Mouse (Mus musculus) lung, postnatal 14 days (tissue): ENCODE measurements around the gene St6galnac5.

ENCODE experiments used
- DNase-seq: peaks from one replicate; pipeline ENCODE4 v3.0.0; 2021

The St6galnac5 gene

DNA sequence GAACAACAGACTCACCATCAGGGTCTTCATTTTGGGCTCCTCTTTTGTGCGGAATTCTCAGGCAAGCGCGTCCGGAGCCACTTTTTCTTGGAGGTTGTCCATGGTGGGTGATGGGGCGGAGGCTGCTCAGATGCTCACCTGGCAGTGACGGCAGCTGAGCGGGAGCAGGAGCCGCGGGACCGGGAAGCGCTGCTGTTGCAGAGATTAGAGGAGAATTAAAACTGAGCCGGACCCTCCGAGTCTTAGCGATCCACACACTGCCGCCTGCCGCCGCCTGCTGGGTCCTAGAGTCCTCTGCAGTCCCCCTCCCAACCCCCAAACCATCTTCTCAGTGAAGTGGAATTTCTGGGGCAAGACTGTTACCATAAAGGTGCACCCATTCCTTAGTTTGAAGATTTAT is at the start of gene St6galnac5:
St6galnac5 (minus strand) TSS at position 259 of the 400 bp plus-strand sequence.
- DNase-seq: no peak

DNA sequence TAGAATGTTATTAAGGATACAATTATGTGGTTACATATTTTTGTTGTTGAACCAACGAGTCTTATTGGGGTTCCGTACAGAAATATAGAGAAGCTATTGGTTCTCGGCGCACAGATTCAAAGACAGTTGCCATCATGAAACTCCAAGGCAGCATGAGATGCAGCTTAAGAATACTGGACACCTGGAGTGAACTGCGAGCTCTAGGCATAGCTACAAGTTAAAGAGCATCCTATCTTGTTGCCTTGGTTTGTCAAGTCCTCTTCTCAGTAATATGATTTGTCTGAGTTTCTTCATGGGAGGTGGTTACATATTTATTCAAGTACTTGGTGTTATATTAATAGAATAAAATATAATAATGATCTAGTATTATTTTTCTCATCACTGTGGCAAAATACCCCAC is 48.7 kb upstream of the St6galnac5 start:
- no peak for DNase-seq

DNA sequence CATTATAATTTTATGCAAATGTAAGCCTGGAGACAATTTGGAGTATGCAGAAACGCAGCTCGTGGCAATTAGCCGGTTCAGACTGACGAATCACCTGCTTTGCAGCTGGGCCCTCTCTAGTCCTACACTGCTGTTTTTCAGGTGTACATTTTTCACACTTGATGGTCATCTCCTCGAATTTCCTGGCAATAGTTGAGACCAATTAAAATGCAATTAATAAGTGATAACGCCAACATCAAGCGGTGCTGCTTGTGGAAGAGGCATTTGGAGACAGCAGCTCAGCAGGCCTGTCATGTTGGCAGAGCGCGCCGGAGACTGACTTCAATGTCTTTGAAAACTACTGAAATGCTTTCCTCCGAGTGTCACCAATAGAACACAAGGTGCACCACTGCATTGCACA is 42.0 kb upstream of the St6galnac5 start:
- no peak for DNase-seq

DNA sequence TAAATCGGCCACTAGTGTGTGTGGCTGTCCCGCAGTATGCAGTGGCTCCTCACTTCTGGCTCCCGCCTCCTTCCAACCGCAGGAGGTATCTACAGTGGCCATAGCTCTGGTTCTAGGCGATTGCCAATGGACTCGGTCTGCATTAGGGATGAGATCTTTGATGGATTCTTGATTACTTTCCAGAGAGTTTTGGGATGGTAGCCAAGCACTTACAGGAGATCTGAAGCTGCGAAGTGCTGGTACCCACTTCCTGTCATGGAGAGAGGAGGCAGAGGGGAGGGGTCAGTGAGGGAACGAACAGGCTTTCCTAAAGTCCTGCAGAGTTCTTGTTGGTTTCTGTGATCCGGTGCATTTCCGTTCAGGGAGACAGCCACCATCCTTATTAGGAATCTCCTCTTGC is 36.0 kb upstream of the St6galnac5 start:
- no peak for DNase-seq

DNA sequence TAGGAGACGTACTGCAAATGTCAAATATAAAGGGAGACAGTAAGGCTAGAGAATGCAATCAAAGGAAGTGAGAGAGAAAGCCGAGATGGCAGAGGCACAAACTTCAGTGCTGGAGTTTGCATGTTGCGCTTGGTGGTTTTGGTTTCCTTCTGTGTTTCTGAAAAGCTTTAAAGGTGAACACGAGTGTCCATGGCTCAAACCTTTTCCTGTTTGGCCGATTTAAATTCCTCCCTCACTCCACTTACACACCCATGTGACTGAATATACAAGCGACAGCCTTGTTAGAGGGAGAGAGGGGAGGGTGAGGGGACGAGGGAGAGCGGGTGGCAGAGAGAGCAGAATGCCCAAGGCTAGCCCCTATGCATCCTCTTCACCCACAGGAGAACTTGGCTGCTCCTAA is 34.3 kb upstream of the St6galnac5 start:
- DNase-seq: no peak

DNA sequence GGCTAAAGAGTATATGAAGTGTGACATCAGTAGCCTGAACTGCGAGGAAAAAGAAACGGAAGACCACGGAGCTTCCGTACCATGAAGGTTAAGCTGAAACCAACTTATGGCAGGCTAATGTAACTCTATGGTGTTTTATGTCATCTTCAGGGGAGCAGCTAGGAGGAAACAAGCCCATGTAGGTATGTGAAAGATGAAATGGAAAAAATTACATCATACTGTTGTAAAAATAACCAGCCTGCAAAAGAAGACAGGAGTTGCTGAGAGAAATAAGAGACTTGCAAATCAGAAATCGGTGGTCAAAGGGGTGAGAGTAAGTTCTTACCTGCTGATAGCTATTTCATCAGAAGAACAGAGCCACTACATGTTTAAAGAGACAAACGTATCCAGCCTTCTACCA is 24.8 kb upstream of the St6galnac5 start:
- no peak for DNase-seq

DNA sequence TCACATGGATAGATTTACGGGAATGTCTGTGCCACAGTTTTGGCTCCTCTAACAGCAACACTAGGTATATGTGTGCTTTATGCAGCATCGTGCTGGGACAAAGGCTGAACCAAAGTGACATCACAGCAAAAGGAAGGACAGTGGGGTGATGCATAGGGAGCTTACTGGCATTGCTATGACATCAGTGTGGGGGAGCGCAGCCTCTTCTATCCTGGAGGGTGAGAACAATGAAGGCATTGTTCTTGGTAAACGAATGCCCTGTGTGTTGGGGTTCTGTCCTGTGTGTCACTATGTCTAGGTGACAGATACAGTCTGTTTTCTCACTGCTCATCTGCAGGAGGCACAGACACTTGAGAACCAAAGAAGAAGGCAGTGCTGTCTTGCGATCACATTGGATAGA is 16.9 kb upstream of the St6galnac5 start:
- no peak for DNase-seq

DNA sequence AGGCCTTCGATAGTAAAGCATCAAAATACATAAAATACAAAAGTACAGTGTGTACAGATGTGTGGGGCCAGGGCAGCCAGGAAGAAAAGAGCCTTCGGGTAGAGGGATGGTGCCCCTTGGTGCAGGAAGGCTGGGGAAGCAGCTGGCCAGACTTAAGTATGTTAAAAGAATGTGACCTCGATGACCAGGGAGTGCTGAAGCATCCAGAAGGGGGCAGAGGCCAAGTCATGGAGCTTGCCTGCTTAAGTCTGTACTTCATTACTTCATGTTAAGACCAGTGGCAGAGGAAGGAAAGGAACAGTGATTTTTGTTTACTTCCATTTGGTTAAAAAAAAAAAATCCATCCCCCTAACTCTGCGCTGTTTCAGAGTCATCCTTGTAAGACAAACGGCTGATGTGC is 16.1 kb upstream of the St6galnac5 start:
- peak; percentile 16 for DNase-seq

DNA sequence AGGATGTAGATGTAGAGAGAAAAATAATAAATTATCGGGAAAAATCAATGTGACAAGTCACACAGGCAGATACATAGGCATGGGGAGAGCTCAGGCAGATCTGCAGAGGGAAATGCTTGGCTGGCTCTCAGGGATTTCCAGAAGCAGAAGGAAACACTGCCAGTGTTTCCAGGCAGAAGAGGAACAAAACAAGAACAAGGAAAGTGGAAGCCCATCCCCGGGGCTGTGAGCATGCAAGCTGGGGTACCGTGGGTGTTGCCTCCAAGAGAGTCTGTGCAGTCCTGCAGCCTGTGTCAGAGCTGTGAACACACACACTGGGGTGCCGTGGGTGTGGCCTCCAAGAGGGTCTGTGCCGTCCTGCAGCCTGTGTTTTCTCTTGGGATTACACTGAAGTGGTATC is 11.6 kb upstream of the St6galnac5 start:
- no peak for DNase-seq

DNA sequence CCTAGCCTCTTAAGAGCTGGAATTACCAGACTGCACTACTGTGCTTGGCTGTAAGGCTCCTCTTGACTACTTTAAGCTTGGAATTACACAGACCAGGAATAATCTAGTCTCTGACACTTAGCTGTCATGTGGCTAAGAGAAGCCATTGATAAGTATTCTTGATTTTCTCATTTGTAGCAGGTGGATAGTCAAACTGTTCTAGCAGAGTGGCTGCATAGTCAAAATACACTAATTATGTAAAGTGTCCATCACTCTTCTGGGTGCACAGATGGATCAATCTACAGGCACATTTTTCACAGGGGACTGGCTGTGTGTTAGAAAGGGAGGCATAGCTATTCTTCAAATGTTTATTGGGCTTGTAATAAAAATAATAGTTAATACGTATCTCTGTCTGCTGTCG is 8.7 kb upstream of the St6galnac5 start:
- no peak for DNase-seq

DNA sequence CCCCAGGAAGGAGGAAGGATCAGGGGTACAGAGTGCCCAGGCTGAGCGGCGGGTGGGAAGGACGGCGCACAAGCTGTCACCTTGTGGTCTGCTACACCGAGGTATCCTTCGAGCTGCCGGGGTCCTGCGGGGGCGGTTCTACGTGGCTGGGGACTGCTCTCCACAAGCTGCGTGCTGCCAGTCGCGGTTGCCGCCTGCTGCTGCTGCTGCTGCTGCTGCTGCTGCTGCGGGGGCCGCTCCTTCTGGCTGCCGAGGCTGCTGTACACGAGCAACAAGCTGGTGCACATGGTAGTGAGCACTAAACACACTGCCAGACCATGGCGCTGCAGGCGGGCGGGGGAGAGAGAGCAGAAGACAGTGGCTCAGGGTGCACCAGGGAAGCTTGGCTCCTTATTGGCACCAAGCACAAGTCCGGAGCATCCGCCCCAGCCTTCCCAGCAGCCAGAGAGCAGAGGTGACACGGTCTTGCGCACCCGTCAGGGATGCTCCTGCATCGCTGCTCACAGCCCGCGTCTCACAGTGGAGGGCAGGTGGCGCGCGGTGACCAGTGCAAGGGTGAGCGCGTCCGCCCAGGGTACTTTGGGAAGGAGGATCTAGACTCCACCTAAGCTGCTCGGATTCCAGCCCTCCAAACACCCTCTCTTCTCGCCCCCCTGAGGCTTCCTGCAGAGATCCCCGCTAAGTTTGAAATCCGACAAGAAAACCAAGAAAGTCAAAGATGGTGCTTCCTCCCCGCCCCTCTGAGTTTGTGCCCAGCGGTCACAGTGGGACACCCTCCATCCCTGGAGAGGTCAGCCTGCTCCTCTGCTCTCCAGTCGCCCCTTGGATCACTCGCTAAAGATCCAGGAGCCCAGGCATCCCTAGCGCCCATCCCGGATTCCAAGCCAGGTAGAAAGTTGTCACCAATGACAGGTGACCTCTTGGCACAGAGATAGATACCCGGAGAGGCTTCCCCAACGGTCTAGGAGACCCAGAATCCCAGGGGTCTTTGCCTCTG is 770 bp downstream of the St6galnac5 start:
- DNase-seq: no peak

DNA sequence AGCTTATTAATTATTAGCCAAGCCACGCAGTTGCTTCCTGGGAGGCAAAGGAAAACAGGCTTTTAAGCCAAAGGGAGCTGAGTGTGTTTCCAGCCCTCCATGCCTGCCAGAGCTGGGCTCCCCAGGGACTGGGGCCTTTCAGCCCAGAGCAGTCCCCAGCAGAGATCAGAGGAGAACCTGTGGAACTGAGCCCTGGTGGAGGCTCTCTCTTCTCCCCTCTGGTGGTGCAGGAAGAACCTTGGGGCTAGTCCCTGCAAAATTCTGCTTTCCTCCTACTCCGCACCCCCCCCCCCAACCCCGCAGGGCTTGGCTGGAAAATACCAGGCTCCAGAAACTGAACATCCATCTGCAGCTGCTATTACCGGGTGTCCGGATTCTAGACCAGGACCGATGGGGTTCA is 1.6 kb downstream of the St6galnac5 start:
- DNase-seq: no peak

DNA sequence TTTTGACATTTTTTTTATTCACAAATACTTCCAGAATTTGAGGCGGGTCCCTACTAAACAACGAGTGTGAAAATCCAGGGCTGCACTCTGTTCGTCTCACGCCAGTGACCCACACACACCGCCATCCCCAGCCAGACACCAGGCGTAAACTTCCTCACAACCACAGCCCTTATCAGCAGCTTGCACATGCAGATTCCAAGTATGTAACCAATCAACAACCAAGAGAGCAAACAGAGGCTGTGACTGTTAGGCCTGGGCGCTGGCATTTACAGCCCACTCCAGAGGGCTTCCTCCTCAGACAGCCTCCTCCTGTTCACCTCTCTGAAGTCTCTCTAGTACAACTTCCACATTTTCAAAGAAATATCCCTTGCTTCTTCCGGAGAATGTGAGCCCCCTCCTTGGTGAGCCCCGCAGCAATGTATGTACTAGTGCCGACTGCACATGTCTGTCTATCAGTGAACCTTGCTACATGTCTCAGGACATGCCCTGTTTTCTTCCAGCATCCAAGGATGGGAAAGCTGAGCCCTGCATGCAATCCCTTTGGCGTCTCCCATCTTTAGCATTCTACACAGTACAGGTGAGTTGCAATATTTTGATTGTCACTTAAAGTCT is 2.5 kb downstream of the St6galnac5 start:
- DNase-seq: no peak

DNA sequence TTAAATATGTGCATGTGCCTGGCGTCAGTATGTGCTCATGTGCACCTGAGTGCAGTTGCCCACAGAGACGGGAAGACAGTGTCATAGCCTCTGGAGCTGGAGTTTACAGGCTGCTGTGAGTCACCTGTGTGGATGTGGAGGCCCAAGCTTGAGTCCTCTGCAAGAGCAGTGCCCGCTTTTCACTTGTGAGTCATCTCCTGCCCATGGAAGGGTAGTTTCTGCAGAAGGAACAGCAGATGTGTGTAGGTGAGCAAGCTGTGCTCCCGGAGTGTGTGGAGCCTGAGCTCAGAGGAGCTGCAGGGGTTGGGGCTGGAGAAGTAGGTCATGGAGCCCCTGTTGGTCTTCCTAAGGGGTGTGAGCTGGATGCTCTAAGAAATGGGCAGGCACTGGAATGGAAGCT is 10.7 kb downstream of the St6galnac5 start:
- DNase-seq: no peak

DNA sequence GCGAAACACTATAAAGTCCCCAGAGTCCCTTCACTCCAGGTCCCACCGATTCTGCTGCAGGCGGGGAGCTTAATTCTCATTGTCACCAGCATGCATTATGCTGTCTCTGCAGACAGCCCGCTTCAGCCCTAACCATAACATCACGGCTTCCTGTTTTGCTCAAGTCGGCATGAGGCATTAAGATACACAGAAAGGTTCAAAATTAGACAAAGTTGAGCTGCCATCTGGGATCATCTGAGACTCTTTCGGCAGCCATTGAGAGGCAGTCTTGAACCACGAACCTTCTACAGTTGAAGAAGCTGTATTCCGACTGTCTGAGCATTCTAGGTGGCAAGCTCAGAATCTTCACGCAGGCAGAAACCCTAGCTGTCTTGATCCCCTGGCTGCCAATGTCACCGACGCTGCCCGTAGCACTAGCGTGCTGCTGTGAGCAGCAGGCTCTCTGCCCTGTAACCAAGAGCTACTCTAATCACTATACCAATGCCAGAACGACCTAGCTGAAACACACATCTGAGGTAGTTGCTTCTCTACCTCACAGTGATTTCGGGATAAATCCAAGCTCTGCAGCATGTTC is 12.2 kb downstream of the St6galnac5 start:
- DNase-seq: peak; percentile 9

DNA sequence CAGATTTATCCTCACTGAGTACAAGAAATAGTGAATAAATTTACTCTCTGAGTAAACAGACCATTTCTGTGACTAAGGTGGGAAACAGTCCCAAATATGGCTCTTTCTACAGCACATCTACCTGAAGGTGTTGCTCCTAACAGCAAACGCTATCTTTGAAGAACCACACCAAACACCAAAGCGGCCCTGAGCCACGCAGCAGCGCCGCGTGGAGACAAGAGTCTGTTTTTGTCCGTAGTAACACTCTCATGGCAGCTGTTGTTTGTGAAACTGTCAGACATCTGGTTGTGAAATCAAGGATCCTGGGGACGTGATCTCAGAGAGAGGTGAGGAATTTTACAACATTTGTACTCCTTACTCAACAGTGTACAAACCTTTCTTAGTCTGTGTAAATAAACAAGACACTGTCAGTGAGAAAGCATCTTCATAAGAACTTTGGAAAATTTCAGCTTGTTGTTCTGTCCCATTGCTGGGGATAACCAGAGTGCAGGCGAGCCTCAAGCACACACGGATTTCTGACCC is 20.1 kb downstream of the St6galnac5 start:
- no peak for DNase-seq

DNA sequence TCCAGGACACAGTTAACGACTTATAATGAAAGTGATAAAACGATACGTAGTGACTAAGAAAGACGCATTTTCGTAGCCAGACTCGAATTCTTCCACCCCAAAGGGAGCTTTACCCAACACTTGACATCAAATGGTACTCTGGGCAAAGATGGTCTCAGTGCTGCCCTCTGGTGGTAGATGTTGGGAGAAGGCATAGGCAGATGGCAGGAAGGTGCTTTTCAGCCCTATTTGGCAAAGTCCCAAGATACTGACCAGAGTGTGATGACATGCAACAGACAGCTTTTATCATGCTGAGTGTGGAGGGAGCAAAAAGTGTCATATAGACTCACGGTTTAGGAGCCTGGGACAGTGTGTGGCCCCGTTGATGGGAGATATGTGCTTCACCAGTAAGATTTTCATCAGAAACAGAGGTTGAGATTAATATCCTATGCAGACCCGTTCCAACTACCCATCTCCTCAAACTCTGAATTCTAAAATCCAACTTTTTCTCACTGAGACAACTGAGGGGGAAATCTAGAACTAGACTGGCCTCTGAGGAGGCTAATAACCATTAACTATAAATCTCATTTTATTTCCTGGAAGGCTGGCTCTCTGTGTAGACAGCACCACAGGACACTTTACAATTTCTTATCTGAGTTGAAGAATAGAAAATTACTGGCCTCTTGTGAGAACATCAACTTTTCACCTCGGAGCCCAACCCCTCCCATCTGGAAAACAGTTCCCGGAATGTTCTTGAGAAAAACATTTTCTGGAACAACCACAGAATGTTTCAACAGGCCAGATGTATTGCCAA is 23.5 kb downstream of the St6galnac5 start:
- peak; percentile 76 for DNase-seq

DNA sequence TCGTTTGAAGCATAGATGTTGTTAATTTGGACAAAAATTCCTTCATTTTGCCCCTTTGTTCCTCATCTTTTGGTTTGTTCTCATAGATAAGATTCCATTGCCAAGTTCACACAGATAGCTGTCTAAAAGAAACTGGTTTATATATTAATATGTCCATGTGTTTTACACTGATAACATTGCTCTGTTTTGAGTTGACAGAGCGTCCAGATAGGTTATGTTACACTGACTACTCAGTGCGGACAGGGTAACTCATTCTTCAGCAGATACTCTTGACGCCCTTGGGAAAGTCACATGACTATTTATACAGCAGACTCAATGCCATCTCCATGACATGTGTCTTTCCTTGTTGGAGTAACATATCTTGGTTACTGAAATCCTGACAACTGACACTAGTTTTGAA is 25.3 kb downstream of the St6galnac5 start:
- DNase-seq: no peak

DNA sequence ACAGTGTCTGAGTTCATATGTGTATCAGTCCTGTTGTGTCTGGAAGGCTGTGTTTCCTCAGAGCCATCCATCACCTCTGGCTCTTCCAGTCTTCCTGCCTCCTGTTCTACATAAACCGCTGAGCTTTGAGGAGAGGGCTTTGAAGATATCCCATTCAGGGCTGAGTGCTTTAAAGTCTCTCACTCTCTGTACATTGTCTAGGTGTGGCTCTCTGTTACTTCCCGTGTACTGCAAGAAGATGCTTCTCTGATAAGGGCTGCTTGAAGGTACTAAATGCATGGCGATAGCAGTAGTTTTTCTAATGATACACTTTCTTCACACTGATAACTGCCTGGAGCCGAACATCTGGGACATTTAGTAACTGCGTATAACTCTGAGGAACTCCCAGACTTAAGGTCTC is 26.0 kb downstream of the St6galnac5 start:
- DNase-seq: no peak

DNA sequence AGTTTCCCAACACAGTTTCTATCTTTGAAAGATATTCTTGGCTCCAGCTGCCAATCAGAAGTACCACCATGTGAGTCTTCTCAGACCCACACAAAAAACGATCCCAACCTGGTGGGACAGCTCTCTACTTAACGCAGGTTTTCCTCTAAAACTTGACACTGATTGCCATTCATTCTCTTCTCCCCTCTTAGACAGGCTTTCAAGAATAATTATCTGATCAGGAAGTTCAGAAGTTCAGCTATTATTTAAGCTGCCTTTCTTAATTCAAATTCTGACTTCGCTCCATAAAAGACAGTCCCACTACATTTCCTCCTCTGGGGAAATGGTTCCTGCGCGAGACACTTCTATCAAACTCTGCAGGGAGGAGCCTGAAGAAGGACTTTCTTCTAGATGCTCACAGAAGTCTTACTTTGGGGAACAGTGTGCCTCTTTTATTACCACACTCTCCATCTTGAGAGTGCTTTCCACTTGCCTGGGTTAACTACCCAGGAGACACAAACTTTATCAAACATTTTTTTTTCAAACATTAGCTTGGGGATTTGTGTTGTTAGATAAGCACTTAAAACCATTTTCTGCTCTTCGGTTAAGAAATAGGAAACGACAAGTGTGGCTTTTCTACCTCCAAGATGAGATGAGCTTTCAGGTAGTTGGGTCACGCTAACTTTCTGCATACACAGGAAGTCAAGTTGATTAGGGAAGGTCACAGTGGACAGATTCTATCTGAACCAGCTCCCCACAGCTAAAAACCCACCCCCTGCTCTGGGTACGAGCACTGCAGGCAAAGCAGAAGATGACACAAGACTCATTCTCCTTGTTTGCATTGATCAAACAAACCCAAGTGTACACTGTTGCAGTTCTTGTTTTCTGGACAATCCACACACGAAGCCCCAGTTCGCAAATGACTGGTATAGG is 30.2 kb downstream of the St6galnac5 start:
- DNase-seq: no peak

DNA sequence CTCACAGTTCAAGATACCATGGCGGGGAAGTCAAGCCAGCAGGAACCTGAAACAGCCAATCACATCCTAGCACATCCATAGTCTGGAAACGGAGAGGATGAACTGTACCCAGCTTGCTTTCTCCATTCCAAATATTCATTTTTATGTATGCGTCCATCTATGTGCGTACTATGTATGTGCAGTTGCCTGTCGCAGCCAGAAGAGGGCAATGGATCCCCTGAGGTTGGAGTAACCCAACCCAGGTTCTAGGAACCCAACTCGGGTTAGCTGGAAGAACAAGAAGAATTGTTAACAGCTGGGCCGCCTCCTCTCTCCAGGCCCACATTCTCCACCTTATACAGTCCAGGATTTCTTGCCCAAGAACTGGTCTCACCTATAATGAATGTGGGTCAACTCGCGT is 31.1 kb downstream of the St6galnac5 start:
- no peak for DNase-seq

DNA sequence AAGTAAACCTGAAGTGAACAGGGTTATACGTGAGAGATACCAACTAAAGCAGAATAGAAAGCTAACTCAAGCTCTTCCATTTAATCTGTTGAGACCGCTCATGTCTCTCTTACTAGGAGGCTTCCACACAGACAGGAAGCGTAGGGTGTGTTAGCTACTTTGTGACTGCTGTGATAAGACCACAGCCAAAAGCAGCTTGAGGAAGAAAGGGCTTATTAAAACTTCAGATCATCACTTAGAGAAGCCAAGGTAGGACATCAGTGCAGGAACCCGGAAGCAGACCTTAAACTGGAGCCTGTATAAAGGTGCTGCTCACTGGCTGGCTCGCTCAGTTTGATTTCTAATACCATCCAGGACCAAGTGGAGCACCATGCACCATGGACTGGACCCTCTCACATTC is 31.7 kb downstream of the St6galnac5 start:
- no peak for DNase-seq
